Mouse (Mus musculus) MEL (cell line): ENCODE results near the gene Hsf2. TPM values are rescaled to one million over a fixed set of nuclear protein-coding genes. Genes with fewer than 3 reads are reported as not detected.

ENCODE experiments used
- DNase-seq: peaks from one replicate; pipeline ENCODE4 v3.0.0; 2011; ENCODE audit warnings: low read depth, low spot score
- H3K27ac ChIP-seq: 2 replicates; pipeline ENCODE4 v1.5.1; 2012; ENCODE audit warnings: low read depth, mild to moderate bottlenecking, control low read depth, low read length, moderate library complexity; ENCODE audit not compliant: control insufficient read depth
- H3K27me3 ChIP-seq, 2 experiments: fragments of 150-350 bp in 1 of 2; sonication (generic) in 1 of 2; 2 replicates each; pipeline ENCODE4 v1.6.1; 2012; ENCODE audit warnings: low read length in 2 of 2, mild to moderate bottlenecking in 2 of 2, improper control_type of control experiment in 1 of 2, moderate library complexity in 1 of 2; ENCODE audit not compliant: insufficient read depth in 2 of 2, control insufficient read depth in 1 of 2
- H3K36me3 ChIP-seq, 2 experiments: 2 replicates each; pipeline ENCODE4 v1.6.1; 2012 to 2014; ENCODE audit warnings: low read length in 2 of 2, improper control_type of control experiment in 1 of 2, inconsistent platforms in 1 of 2, mild to moderate bottlenecking in 1 of 2; ENCODE audit not compliant: insufficient read depth in 2 of 2, control insufficient read depth in 1 of 2
- H3K4me1 ChIP-seq, 2 experiments: fragments of 150-350 bp in 1 of 2; sonication (generic) in 1 of 2; 2 replicates each; pipeline ENCODE4 v1.6.1; 2012; ENCODE audit warnings: low read length in 2 of 2, improper control_type of control experiment in 1 of 2, mild to moderate bottlenecking in 1 of 2; ENCODE audit not compliant: insufficient read depth in 2 of 2, control insufficient read depth in 1 of 2
- H3K4me3 ChIP-seq, 2 experiments: fragments of 150-350 bp in 1 of 2; sonication (generic) in 1 of 2; 2 replicates each; pipeline ENCODE4 v1.5.1; 2012; ENCODE audit warnings: low read depth in 2 of 2, low read length in 2 of 2, mild to moderate bottlenecking in 2 of 2, moderate library complexity in 2 of 2, control low read depth in 1 of 2, improper control_type of control experiment in 1 of 2; ENCODE audit not compliant: control insufficient read depth in 1 of 2, insufficient read depth in 1 of 2
- H3K79me2 ChIP-seq: 2 replicates; pipeline ENCODE4 v1.6.1; 2012; ENCODE audit warnings: mild to moderate bottlenecking, low read length, moderate library complexity; ENCODE audit not compliant: control insufficient read depth, poor library complexity, insufficient read depth
- H3K9ac ChIP-seq: 2 replicates; pipeline ENCODE4 v1.6.1; 2012; ENCODE audit warnings: low read depth, mild to moderate bottlenecking, control low read depth, low read length, moderate library complexity; ENCODE audit not compliant: control insufficient read depth, poor library complexity, severe bottlenecking
- H3K9me3 ChIP-seq: fragments of 150-350 bp; sonication (generic); replicated peaks from 2 replicates; pipeline ENCODE4 v1.6.1; 2012; ENCODE audit warnings: mild to moderate bottlenecking, low read length, improper control_type of control experiment, moderate library complexity; ENCODE audit not compliant: insufficient read depth
- CTCF ChIP-seq, 3 experiments: IDR thresholded peaks in 2 of 3; conservative IDR thresholded peaks in 1 of 3; 2 replicates each; pipeline ENCODE4 v1.5.1; 2011 to 2012; ENCODE audit warnings: low read length in 3 of 3, low read depth in 2 of 3, mild to moderate bottlenecking in 2 of 3, improper control_type of control experiment in 1 of 3, inconsistent platforms in 1 of 3, mixed read lengths in 1 of 3, moderate library complexity in 1 of 3; ENCODE audit not compliant: control insufficient read depth in 1 of 3, insufficient read depth in 1 of 3, poor library complexity in 1 of 3, severe bottlenecking in 1 of 3
- ELF1 ChIP-seq: IDR thresholded peaks from 2 replicates; pipeline ENCODE4 v1.6.1; 2014; ENCODE audit warnings: low read depth, mild to moderate bottlenecking, inconsistent platforms, low read length, improper control_type of control experiment, moderate library complexity
- GABPA ChIP-seq: IDR thresholded peaks from 2 replicates; pipeline ENCODE4 v1.6.1; 2012; ENCODE audit warnings: low read depth, mild to moderate bottlenecking, inconsistent platforms, low read length, improper control_type of control experiment, moderate library complexity
- GATA1 ChIP-seq: IDR thresholded peaks from 2 replicates; pipeline ENCODE4 v1.6.1; 2011; ENCODE audit warnings: low read depth, low read length, improper control_type of control experiment
- HCFC1 ChIP-seq: IDR thresholded peaks from 2 replicates; pipeline ENCODE4 v1.6.1; 2012; ENCODE audit warnings: low read depth, mild to moderate bottlenecking, inconsistent platforms, low read length, improper control_type of control experiment, moderate library complexity
- POLR2AphosphoS2 ChIP-seq: IDR thresholded peaks from 2 replicates; pipeline ENCODE4 v1.6.1; 2011; ENCODE audit warnings: low read length, improper control_type of control experiment
- RCOR1 ChIP-seq: IDR thresholded peaks from 2 replicates; pipeline ENCODE4 v1.6.1; 2012; ENCODE audit warnings: low read depth, mild to moderate bottlenecking, inconsistent platforms, low read length, improper control_type of control experiment
- SIN3A ChIP-seq: IDR thresholded peaks from 2 replicates; pipeline ENCODE4 v1.6.1; 2012; ENCODE audit warnings: low read length, improper control_type of control experiment, inconsistent platforms
- TAL1 ChIP-seq: IDR thresholded peaks from 2 replicates; pipeline ENCODE4 v1.6.1; 2012; ENCODE audit warnings: mild to moderate bottlenecking, inconsistent platforms, low read length, moderate library complexity, mixed read lengths
- ZC3H11A ChIP-seq: IDR thresholded peaks from 2 replicates; pipeline ENCODE4 v1.6.1; 2012; ENCODE audit warnings: low read depth, mild to moderate bottlenecking, inconsistent platforms, low read length, improper control_type of control experiment
- ZNF384 ChIP-seq: IDR thresholded peaks from 2 replicates; pipeline ENCODE4 v1.6.1; 2012; ENCODE audit warnings: low read depth, mild to moderate bottlenecking, inconsistent platforms, low read length, improper control_type of control experiment
- polyA plus RNA-seq, 2 experiments: library from polyadenylated mRNA; stranded (reverse) in 1 of 2; unstranded in 1 of 2; fragments of >175 nt in 1 of 2; fragments of >200 nt in 1 of 2; gene quantifications; 2 replicates each; pipeline versions ENCODE4 v1.2.1 to v1.2.4; 2012; ENCODE audit warnings: low replicate concordance in 2 of 2, low read depth in 1 of 2; ENCODE audit not compliant: insufficient read length in 2 of 2, insufficient read depth in 1 of 2, missing spikeins in 1 of 2
- total RNA-seq: library from RNA; depleted of rRNA; stranded (reverse); fragments of 300-350 nt; gene quantifications from 2 replicates; pipeline ENCODE4 v1.2.3, GENCODE M21; 2012

Hsf2 gene
- total and polyA plus RNA-seq, 3 experiments: 4.5 to 6.1 TPM; not detected in 1

DNA sequence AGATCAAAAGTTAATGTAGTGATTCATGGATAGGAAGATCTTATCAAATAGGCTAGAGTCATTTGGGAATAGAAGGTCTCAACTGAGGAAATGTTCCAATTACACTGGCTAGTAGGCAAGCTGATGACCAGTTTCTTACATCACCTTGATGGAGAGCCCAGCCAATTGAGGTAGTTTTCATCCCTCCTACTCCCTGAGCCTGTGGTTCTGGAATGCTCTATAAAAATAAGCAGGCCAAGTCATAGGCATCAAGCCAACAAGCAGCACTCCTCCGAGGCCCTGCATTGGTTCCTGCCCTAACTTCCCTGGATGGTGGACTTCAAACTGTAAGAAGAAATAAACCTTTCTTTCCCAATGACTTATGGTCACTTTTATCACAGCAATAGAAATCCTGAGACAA lies 29.1 kb downstream of the Hsf2 start:
- H3K27ac ChIP-seq: no peak overlapping the region
- DNase-seq: no peak
- H3K4me3 ChIP-seq: no peak overlapping the region
- TF ChIP-seq RCOR1: no peak
- TF ChIP-seq GATA1: no peak
- no peaks in the 10 kb centered on the region for H3K27me3 ChIP-seq
- no peaks in the 10 kb centered on the region for H3K9me3 ChIP-seq
- no peak overlapping the region for H3K9ac ChIP-seq
- H3K79me2 ChIP-seq: no peaks in the 10 kb centered on the region
- peaks cover 0 to 33% of the 10 kb centered on the region in 2 experiments; a peak in 2 of 4 replicates for H3K36me3 ChIP-seq
- no peaks in the 10 kb centered on the region for H3K4me1 ChIP-seq

DNA sequence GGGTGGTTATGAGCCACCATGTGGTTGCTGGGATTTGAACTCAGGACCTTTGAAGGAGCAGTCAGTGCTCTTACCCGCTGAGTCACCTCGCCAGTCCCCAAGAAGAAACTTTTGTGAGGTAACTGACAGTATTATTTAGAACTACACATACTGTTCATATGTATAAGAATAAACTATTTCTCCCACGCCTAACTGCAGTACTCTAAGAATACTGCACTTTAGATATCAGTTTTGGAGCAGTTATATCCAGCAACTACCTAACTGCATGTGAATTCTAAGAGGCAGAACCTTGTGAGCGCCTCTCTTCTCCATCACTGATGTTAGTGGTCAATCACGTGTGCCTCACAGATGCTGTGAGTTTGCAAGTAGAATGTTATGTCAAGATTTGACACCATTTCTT lies 40.3 kb downstream of the Hsf2 start:
- no peak for DNase-seq
- peaks cover 2 to 3% of the 10 kb centered on the region in 2 experiments; a peak in 2 of 4 replicates for H3K4me1 ChIP-seq
- H3K4me3 ChIP-seq: no peak overlapping the region

DNA sequence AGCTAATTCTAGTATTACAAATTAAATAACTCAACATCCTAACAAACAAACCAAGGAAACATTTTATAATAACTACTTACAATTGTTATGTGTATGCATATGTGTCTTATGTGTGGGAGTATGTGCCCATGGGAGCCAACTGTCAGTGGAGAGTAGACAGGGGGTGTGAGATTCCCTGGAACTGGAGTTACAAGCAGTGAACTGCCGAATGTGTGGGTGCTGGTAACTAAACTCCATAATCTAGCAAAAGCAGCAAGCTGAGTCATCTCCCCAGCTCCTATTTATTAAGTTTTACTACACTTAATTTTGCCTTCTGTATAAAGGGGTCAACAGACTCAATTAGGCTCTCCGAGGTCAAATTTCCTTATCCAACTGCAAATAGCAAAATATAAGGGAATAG lies 44.9 kb downstream of the Hsf2 start:
- no peaks in the 10 kb centered on the region for H3K9me3 ChIP-seq
- peak; percentile 46 for DNase-seq
- peaks cover 3 to 19% of the 10 kb centered on the region in 2 experiments; a peak in 3 of 4 replicates for H3K36me3 ChIP-seq
- H3K79me2 ChIP-seq: peaks cover 31% of the 10 kb centered on the region
- no peak overlapping the region for H3K27ac ChIP-seq
- H3K4me3 ChIP-seq: peak overlapping the region; percentile 44 to 75
- no peaks in the 10 kb centered on the region for H3K27me3 ChIP-seq
- H3K4me1 ChIP-seq: peaks cover 2 to 3% of the 10 kb centered on the region in 2 experiments; a peak in 2 of 4 replicates
- TF ChIP-seq HCFC1 (no peak), ZC3H11A (no peak), TAL1 (peak; percentile 9; the same call in 1 of the 2 replicates), GABPA (no peak)
- TF ChIP-seq, all 39 proteins: peak for 1
- H3K9ac ChIP-seq: peak overlapping the region; percentile 98

More for the DNA sequence above, 40.3 kb downstream of the Hsf2 start:
- Histone ChIP-seq H3K79me2 (peaks cover 23% of the 10 kb centered on the region), H3K9ac (no peak overlapping the region), H3K9me3 (no peaks in the 10 kb centered on the region)
- TF ChIP-seq CTCF (IDR thresholded peaks at IDR 0.05 in 2 of 3, conservative IDR thresholded peaks at IDR 0.05 in 1 of 3; ENCODE audit: control insufficient read depth in 1 of 3, insufficient read depth in 1 of 3, low read depth in 2 of 3, low read length in 3 of 3, poor library complexity in 1 of 3, severe bottlenecking in 1 of 3) (no peak), ZNF384 (no peak), SIN3A (no peak), POLR2AphosphoS2 (no peak), ELF1 (no peak)
- TF ChIP-seq, all 39 proteins: peak for 0
- Histone ChIP-seq H3K27me3 (no peaks in the 10 kb centered on the region), H3K27ac (no peak overlapping the region), H3K36me3 (peaks cover 19 to 35% of the 10 kb centered on the region in 2 experiments)
